Mouse (Mus musculus): ENCODE results near the gene Slc34a3.

DNA sequence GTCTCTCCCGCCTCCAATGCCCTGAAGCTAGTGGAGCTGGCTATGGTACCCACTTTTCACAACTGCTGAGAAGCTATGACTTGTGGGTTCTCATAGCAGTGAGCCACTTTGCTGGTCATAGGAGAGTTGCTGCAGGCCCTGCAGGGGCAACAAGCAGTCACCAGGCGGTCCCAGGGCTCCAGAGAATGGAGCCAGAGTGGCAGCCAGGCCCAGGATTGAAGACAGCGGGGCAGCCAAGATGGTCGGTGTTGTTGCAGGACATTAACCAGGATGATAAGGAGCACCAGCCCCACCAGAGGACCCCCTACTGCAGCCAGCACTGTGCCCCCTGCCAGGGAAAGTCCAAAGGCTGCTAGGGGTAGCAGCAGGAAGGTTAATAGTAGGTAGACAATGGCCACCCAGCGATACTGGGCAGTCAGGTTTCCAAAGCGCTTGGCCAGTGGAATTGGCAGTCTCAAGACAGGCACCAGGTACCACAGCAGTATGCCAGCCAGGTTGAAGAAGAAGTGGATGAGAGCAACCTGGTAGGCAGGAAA, 5.1 kb downstream of the Slc34a3 start:
- no peak for TF ChIP-seq CTCF (conservative IDR thresholded peaks at IDR 0.05; ENCODE audit: low read length)
- no peak for TF ChIP-seq NANOG (IDR thresholded peaks at IDR 0.05; ENCODE audit: borderline replicate concordance, low read length)
